Mouse (Mus musculus): ENCODE data around the gene Ctdsp2. TPM values are rescaled to one million over a fixed set of nuclear protein-coding genes. Genes with fewer than 3 reads are reported as not detected.

Gene Ctdsp2
- total and polyA plus RNA-seq, 3 experiments: 8.9 to 21.9 (median 20.2) TPM

DNA sequence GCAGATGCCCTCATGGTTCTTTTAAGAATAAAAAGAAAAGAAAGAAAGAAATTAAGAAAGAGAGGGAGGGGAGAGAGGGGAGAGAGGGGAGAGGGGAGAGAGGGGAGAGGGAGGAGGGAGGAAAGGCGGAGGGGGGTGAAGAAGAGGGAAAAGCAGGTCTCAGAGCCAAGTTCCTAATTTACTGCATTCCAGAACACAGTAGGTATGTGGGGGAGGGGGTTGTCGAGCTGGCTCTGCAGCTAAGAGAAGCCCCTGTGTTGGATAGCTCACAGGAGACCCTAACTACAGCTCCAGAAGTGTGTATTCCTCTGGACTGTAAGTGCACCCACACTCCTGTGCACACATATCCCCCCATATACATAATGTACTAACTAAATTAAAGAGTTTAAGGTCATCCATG, 38.6 kb downstream of the Ctdsp2 start:
- no peak for TF ChIP-seq MYC (IDR thresholded peaks at IDR 0.05; ENCODE audit: low read depth, low read length)
- no peak for TF ChIP-seq TBP (conservative IDR thresholded peaks at IDR 0.05; ENCODE audit: low read depth, low read length)
- Histone ChIP-seq H3K36me3 (replicated peaks in 1 of 2; ENCODE audit: control insufficient read depth in 1 of 2, insufficient read depth in 1 of 2, low read length in 1 of 2) (peaks cover 4 to 54% of the 10 kb centered on the region in 2 experiments), H3K9me3 (replicated peaks; ENCODE audit: low read length) (no peaks in the 10 kb centered on the region), H3K4me2 (ENCODE audit: insufficient read depth, low read depth, poor library complexity, severe bottlenecking) (no peak overlapping the region), H3K4me3 (replicated peaks in 1 of 3; ENCODE audit: low read depth in 2 of 3, low read length in 2 of 3, poor library complexity in 1 of 3) (no peak overlapping the region), H3K9ac (ENCODE audit: insufficient read depth, low read depth) (no peak overlapping the region), H3K4me1 (ENCODE audit: control insufficient read depth in 1 of 2, insufficient read depth in 2 of 2) (no peaks in the 10 kb centered on the region), H3K27me3 (replicated peaks) (no peaks in the 10 kb centered on the region), H3K79me2 (replicated peaks; ENCODE audit: control insufficient read depth, extremely low read depth, insufficient read depth, poor library complexity, severe bottlenecking) (no peaks in the 10 kb centered on the region), H3K27ac (ENCODE audit: insufficient read depth, low read depth) (no peak overlapping the region)
- in situ Hi-C loops (cut with MboI; ENCODE audit: low pct_ligation_motif_present, low pct_unique_long_range_greater_than_20kb, low sequenced_read_pairs) (no loop called here), dilution Hi-C loops (cut with MboI; ENCODE audit: extremely low pct_ligation_motif_present, extremely low pct_unique_long_range_greater_than_20kb, low sequenced_read_pairs) (no loop called here)
- no peak for DNase-seq (ENCODE audit: extremely low read depth)

DNA sequence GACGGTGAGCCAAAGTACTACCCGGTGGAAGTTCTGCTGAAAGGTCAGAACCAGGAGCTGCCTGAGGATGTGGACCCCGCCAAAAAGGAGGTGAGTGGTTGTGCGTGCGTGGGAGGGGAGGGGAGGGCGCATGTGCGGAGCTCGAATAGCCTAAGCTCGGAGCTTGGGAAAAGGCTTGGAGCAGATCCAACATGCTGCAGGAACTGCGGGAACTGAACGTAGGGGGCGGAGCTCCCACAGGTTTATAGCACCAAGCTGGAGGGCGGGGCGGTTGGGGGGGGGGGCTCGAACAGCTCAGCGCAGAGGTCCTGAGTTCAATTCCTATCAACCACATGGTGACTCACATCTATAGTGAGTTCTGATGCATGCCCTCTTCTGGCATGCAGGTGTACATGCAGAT, 39.9 kb downstream of the Ctdsp2 start:
- TF ChIP-seq CHD1 (IDR thresholded peaks at IDR 0.05; ENCODE audit: low read depth, low read length) (no peak), CTCF (conservative IDR thresholded peaks at IDR 0.05 in 1 of 2, IDR thresholded peaks at IDR 0.05 in 1 of 2; ENCODE audit: low read depth in 2 of 2, low read length in 2 of 2) (0 out of 4 replicates have a peak, but pooled peaks of 1 of the 2 experiments have one; percentile 9)
- no peak overlapping the region for H3K27ac ChIP-seq (ENCODE audit: insufficient read depth, low read depth)

DNA sequence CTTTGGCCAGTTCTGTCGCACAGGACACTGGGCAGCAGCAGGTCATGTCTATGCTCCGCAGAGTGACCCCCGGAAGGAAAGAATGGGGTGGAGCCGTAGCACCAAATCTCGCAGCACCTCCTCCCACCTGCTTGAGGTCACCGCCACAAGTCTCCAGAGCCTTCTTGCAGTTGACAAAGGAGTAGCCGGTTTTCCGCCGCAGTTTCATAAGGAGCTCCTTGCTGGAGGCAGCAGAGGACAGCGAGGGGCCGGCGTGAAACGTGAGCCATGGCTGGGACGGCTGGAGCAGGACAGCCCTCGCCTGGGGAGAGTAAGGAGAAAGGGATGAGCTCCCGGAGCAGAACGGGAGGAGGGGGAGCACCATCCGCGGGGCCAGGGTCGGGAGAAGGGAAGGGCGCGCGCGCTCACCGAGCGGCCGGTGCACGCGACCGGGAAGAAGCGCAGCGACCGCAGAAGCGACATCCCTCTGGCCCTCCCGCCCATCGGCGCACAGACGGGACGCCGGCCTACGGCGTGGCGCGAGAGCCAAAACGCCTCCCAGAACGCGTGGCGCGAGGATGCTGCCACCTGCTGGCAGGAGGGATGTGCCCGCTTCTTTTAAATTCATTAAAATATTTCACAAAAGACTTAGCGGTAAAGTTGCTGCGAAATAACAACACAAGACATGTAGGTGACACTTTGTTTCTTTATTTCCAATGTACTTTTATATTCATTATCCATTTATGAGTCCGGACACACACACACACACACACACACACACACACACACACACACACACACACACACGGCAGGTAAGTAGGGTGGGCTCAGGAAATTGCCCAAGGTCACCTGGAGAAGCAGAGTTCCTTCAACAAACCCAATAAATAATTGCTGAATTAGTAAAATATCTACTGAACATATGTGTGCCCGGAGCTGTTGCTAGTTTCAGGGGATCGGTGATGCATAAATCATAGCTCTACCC, 52.1 kb downstream of the Ctdsp2 start, which contains the start of gene Tsfm:
Gene Tsfm, minus strand, starts transcription at position 505 of the 961 bp plus-strand sequence.
- Histone ChIP-seq H3K79me2 (replicated peaks; ENCODE audit: control insufficient read depth, extremely low read depth, insufficient read depth, poor library complexity, severe bottlenecking) (peaks cover 2% of the 10 kb centered on the region; the same call in 1 of the 2 replicates), H3K27me3 (replicated peaks) (no peaks in the 10 kb centered on the region), H3K4me2 (ENCODE audit: insufficient read depth, low read depth, poor library complexity, severe bottlenecking) (peak within 1 kb of the TSS; percentile 23), H3K9ac (ENCODE audit: insufficient read depth, low read depth) (peak within 1 kb of the TSS; percentile 98), H3K27ac (ENCODE audit: insufficient read depth, low read depth) (peak within 1 kb of the TSS; percentile 65), H3K4me1 (ENCODE audit: control insufficient read depth in 1 of 2, insufficient read depth in 2 of 2) (peaks cover 4 to 16% of the 10 kb centered on the region in 2 experiments), H3K9me3 (replicated peaks; ENCODE audit: low read length) (no peaks in the 10 kb centered on the region), H3K4me3 (replicated peaks in 1 of 3; ENCODE audit: low read depth in 2 of 3, low read length in 2 of 3, poor library complexity in 1 of 3) (peak within 1 kb of the TSS; percentile 58 to 99 (median 97)), H3K36me3 (replicated peaks in 1 of 2; ENCODE audit: control insufficient read depth in 1 of 2, insufficient read depth in 1 of 2, low read length in 1 of 2) (peaks cover 32 to 46% of the 10 kb centered on the region in 2 experiments)
- dilution Hi-C loops (cut with MboI; ENCODE audit: extremely low pct_ligation_motif_present, extremely low pct_unique_long_range_greater_than_20kb, low sequenced_read_pairs): no loop called here
- in situ Hi-C loops (cut with MboI; ENCODE audit: low pct_ligation_motif_present, low pct_unique_long_range_greater_than_20kb, low sequenced_read_pairs): no loop called here
- DNase-seq (ENCODE audit: extremely low read depth): peak; percentile 84
- TF ChIP-seq SMC3 (IDR thresholded peaks at IDR 0.05; ENCODE audit: low read depth, low read length): peak; percentile 76
- no peak for TF ChIP-seq ZKSCAN1 (IDR thresholded peaks at IDR 0.05; ENCODE audit: borderline replicate concordance, low read depth, low read length)
- no peak for TF ChIP-seq EP300 (IDR thresholded peaks at IDR 0.05; ENCODE audit: low read length)
- peak; percentile 82; the same call in 1 of the 2 replicates for TF ChIP-seq KAT2A (IDR thresholded peaks at IDR 0.05; ENCODE audit: insufficient replicate concordance, low read length)
- TF ChIP-seq E2F4 (IDR thresholded peaks at IDR 0.05; ENCODE audit: insufficient replicate concordance, low read depth, low read length): peak; percentile 94; the same call in 1 of the 2 replicates
- no peak for TF ChIP-seq ZC3H11A (IDR thresholded peaks at IDR 0.05; ENCODE audit: low read depth, low read length)
- peak; percentile 71 for TF ChIP-seq NELFE (IDR thresholded peaks at IDR 0.05; ENCODE audit: low read depth, low read length)
- no peak; the same call in 1 of the 2 replicates for TF ChIP-seq POLR2AphosphoS2 (IDR thresholded peaks at IDR 0.05; ENCODE audit: low read depth, low read length)
- TF ChIP-seq POLR2A (IDR thresholded peaks at IDR 0.05; ENCODE audit: low read depth, low read length): peak; percentile 87
- TF ChIP-seq ZNF384 (IDR thresholded peaks at IDR 0.05; ENCODE audit: low read depth, low read length): no peak
- TF ChIP-seq USF1 (IDR thresholded peaks at IDR 0.05; ENCODE audit: low read depth, low read length): no peak
- TF ChIP-seq JUND (conservative IDR thresholded peaks at IDR 0.05; ENCODE audit: low read depth, low read length): 0 out of 2 replicates have a peak, but pooled peaks have one; percentile 23
- peak; percentile 35; the same call in 1 of the 2 replicates for TF ChIP-seq GABPA (IDR thresholded peaks at IDR 0.05; ENCODE audit: insufficient replicate concordance, low read depth, low read length)
- TF ChIP-seq TBP (conservative IDR thresholded peaks at IDR 0.05; ENCODE audit: low read depth, low read length): peak; percentile 50; the same call in 1 of the 2 replicates
- peak; percentile 82 for TF ChIP-seq IRF4 (IDR thresholded peaks at IDR 0.05; ENCODE audit: low read depth, low read length)
- TF ChIP-seq SIN3A (IDR thresholded peaks at IDR 0.05; ENCODE audit: low read length): peak; percentile 85
- no peak for TF ChIP-seq USF2 (conservative IDR thresholded peaks at IDR 0.05; ENCODE audit: low read depth, low read length)
- peak; percentile 82 for TF ChIP-seq ZMIZ1 (IDR thresholded peaks at IDR 0.05; ENCODE audit: low read depth, low read length)
- peak; percentile 54; the same call in 1 of the 2 replicates for TF ChIP-seq CHD2 (IDR thresholded peaks at IDR 0.05; ENCODE audit: low read length)
- TF ChIP-seq MAFK (IDR thresholded peaks at IDR 0.05; ENCODE audit: insufficient replicate concordance, low read length): no peak
- peak; percentile 71; the same call in 1 of the 2 replicates for TF ChIP-seq MAZ (IDR thresholded peaks at IDR 0.05; ENCODE audit: low read depth, low read length)

More for the DNA sequence above, 39.9 kb downstream of the Ctdsp2 start:
- Histone ChIP-seq H3K4me1 (ENCODE audit: control insufficient read depth in 1 of 2, insufficient read depth in 2 of 2) (no peaks in the 10 kb centered on the region), H3K9me3 (replicated peaks; ENCODE audit: low read length) (no peaks in the 10 kb centered on the region), H3K79me2 (replicated peaks; ENCODE audit: control insufficient read depth, extremely low read depth, insufficient read depth, poor library complexity, severe bottlenecking) (no peaks in the 10 kb centered on the region), H3K4me2 (ENCODE audit: insufficient read depth, low read depth, poor library complexity, severe bottlenecking) (no peak overlapping the region), H3K4me3 (replicated peaks in 1 of 3; ENCODE audit: low read depth in 2 of 3, low read length in 2 of 3, poor library complexity in 1 of 3) (no peak overlapping the region), H3K27me3 (replicated peaks) (no peaks in the 10 kb centered on the region), H3K36me3 (replicated peaks in 1 of 2; ENCODE audit: control insufficient read depth in 1 of 2, insufficient read depth in 1 of 2, low read length in 1 of 2) (peaks cover 14 to 60% of the 10 kb centered on the region in 2 experiments), H3K9ac (ENCODE audit: insufficient read depth, low read depth) (no peak overlapping the region)
- in situ Hi-C loops (cut with MboI; ENCODE audit: low pct_ligation_motif_present, low pct_unique_long_range_greater_than_20kb, low sequenced_read_pairs): no loop called here
- DNase-seq (ENCODE audit: extremely low read depth): no peak
- dilution Hi-C loops (cut with MboI; ENCODE audit: extremely low pct_ligation_motif_present, extremely low pct_unique_long_range_greater_than_20kb, low sequenced_read_pairs): no loop called here
